Mouse (Mus musculus): ENCODE data around the gene Ctsc. TPM values are rescaled to one million over a fixed set of nuclear protein-coding genes. Genes with fewer than 3 reads are reported as not detected.
A peak's percentile ranks its signal among the peaks of the same experiment; 100 is the strongest.

Gene Ctsc
- polyA plus RNA-seq, 1 experiment from 2014 or later: 36.2 TPM

DNA sequence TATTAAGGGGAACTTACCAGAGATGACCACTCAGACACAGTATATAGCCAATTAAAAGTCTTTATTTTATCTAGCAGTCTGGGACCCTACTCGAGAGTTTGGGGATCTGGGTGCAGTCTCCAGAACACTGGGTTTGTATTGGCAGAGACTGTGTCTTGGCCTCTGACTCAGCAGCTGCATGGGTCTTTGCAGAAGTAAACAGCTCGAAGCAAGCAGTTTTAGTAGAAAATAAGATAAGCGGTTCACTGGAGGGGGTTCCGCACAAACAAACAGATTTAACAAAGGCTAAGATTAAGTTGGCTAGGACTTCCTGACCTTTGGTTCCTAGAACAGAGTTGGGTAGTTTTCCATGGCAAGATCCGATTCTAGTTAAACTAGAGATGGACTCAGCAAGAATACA, 13.0 kb upstream of the Ctsc start:
- Histone ChIP-seq H3K4me3 (replicated peaks) (no peak overlapping the region), H3K36me3 (no peaks in the 10 kb centered on the region), H3K4me2 (no peak overlapping the region), H3K27ac (no peak overlapping the region), H3K4me1 (no peaks in the 10 kb centered on the region), H3K9ac (no peak overlapping the region), H3K9me3 (replicated peaks) (no peaks in the 10 kb centered on the region; the same call in 1 of the 2 replicates), H3K27me3 (no peaks in the 10 kb centered on the region)
- no peak for ATAC-seq (replicated peaks; ENCODE audit: low FRiP score)
- 77% methylated on average over 5 of the region's 5 CpGs for WGBS

DNA sequence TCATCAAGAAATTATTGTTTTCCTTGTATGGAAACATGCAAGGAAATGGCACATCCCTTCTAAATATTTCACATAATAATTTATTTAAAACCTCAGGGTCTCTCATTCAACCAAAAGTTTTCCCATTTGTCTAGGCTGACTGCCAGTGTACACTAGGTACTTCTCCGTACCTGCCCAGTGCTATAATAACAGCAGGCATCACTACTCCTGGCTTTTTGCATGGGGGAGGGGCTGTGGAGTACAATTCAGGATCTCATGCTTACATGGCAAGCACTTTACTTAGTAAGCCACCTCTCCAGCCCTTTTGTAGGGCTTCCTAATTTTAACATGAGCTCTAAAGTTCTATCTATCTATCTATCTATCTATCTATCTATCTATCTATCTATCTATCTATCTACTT, 8.0 kb upstream of the Ctsc start:
- 66% methylated on average over 1 of the region's 1 CpGs for WGBS
- ATAC-seq (replicated peaks; ENCODE audit: low FRiP score): no peak
- no peaks in the 10 kb centered on the region for H3K27me3 ChIP-seq
- no peaks in the 10 kb centered on the region for H3K36me3 ChIP-seq
- peaks cover 4% of the 10 kb centered on the region; the same call in 1 of the 2 replicates for H3K4me1 ChIP-seq
- H3K4me3 ChIP-seq (replicated peaks): no peak overlapping the region
- no peak overlapping the region for H3K27ac ChIP-seq
- H3K9ac ChIP-seq: no peak overlapping the region
- H3K4me2 ChIP-seq: no peak overlapping the region
- no peaks in the 10 kb centered on the region for H3K9me3 ChIP-seq (replicated peaks)

DNA sequence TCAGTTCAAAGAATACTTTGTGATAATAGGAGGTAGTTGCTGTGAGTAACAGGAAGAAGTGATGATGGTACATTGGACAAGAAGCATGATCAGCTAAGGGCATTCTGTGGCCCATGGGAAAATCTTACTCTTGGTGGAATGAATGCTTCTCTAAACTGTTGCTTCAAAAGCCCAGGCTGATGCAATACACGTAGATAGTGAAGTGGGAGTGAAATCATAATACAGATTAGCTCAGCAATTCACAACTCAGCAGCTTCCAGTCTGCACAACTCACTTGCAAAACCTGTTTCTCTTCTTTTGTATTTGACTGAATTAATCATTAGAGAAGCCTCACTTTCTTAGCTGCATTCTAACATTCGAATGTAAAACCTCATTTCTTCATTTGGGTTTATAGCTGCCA, 6.4 kb upstream of the Ctsc start:
- H3K27ac ChIP-seq: no peak overlapping the region
- H3K36me3 ChIP-seq: no peaks in the 10 kb centered on the region
- H3K4me1 ChIP-seq: peaks cover 4% of the 10 kb centered on the region; the same call in 1 of the 2 replicates
- H3K9me3 ChIP-seq (replicated peaks): no peaks in the 10 kb centered on the region
- H3K9ac ChIP-seq: no peak overlapping the region
- H3K4me2 ChIP-seq: no peak overlapping the region
- H3K27me3 ChIP-seq: no peaks in the 10 kb centered on the region
- no peak for ATAC-seq (replicated peaks; ENCODE audit: low FRiP score)
- WGBS: 41% methylated on average over 2 of the region's 2 CpGs
- H3K4me3 ChIP-seq (replicated peaks): no peak overlapping the region

DNA sequence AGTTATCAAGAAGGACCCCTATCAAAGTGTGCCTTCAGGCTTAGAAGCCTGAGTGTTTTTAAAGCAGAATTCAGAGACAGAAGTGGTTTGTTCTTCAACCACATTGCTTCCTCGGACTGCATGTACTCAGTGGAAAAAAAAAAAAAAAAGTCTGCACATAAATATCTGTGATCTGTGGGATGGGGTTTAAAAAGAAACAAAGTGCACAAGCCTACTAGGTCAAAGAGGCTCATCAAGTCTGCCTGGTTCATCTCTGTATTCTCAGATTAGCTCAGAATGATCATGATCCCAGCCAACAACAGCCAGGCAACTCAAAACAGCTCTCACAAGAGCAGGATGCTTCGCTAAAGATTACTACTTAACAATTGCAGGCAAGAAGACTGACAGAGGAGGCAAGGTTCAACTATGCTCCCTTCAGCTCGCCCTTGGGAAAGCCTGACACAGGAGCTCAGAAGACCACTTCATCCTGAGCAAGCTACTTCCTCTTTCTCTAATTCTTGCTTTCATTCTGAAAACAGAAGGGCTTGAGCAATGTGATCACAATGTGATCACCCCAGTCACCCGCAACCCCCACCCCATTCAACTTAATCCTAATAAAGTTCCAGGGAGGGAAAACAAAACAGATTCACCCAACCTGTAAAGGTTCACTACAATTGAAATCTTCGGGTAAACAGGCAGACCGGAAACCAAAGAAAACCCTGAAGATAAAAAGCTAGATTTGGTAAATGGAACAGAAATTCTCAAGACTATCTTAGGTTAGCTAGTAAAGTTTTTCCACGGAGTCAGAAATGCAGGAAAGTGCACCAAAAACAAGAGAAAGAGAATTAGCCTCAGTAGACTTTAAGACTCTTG, 745 bp upstream of the Ctsc start:
- no peaks in the 10 kb centered on the region for H3K9me3 ChIP-seq (replicated peaks)
- H3K4me3 ChIP-seq (replicated peaks): peak overlapping the region; percentile 51
- peaks cover 7% of the 10 kb centered on the region; the same call in 1 of the 2 replicates for H3K4me1 ChIP-seq
- H3K27me3 ChIP-seq: no peaks in the 10 kb centered on the region
- no peak for ATAC-seq (replicated peaks; ENCODE audit: low FRiP score)
- 0 out of 2 replicates have a peak, but pooled peaks cover 3% of the 10 kb centered on the region for H3K36me3 ChIP-seq
- no peak overlapping the region for H3K27ac ChIP-seq
- WGBS: 44% methylated on average over 7 of the region's 7 CpGs
- H3K4me2 ChIP-seq: peak overlapping the region; percentile 88
- no peak overlapping the region for H3K9ac ChIP-seq

DNA sequence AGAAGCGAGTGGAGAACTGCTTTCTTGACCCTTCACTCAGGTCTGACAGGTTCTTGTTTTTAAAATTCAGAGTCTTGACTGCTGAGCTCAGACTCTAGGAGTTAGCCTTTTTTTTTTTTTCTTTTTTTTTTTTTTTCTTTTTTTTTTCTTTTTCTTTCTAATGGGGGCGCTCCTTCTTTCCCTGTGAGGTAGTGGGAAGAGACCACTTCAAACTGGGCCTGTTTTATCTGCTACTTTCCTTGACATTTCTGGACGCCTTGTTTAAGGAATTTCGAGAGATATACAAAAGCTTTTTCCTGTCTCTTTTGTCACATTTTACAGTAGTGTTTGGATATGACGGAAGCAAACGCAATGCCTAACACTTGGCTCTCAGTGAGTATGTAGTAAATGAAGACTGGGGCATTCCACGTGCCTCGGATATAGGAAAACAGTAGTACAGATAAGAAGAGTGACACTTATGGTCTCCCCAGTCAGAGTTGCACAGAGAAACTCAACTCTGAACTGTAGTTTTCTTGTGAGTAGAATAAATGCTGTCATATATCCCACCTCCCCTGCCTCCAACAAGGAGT, 827 bp downstream of the Ctsc start:
- H3K4me3 ChIP-seq (replicated peaks): peak overlapping the region; percentile 51
- 0 out of 2 replicates have a peak overlapping the region, but pooled peaks have one; percentile 30 for H3K27ac ChIP-seq
- H3K4me2 ChIP-seq: peak overlapping the region; percentile 88
- H3K9me3 ChIP-seq (replicated peaks): no peaks in the 10 kb centered on the region
- H3K9ac ChIP-seq: no peak overlapping the region
- H3K36me3 ChIP-seq: 0 out of 2 replicates have a peak, but pooled peaks cover 3% of the 10 kb centered on the region
- H3K27me3 ChIP-seq: no peaks in the 10 kb centered on the region
- 33% methylated on average over 8 of the region's 8 CpGs for WGBS
- H3K4me1 ChIP-seq: peaks cover 7% of the 10 kb centered on the region; the same call in 1 of the 2 replicates
- ATAC-seq (replicated peaks; ENCODE audit: low FRiP score): no peak

DNA sequence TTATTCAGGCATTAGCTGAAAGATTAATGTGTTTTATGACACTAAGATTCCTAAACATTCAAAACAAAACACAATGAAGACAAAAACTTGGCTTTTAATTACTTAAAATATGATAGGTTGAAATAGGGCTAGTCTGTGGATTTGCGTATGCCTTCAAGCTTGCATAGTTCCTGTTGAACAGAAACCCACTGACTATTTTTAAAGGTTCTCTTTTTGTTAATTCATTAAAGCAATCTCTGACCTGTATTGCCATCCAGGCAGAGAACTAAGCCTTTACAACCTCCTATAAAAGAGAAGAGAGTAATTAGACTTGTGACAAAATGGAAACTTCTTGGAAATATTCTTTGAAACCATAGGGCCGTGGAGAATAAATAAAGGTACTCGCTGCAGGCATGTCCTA, 7.4 kb downstream of the Ctsc start:
- Histone ChIP-seq H3K9me3 (replicated peaks) (no peaks in the 10 kb centered on the region), H3K36me3 (0 out of 2 replicates have a peak, but pooled peaks cover 3% of the 10 kb centered on the region), H3K27ac (no peak overlapping the region), H3K4me3 (replicated peaks) (no peak overlapping the region), H3K4me2 (no peak overlapping the region), H3K27me3 (no peaks in the 10 kb centered on the region), H3K4me1 (no peaks in the 10 kb centered on the region), H3K9ac (no peak overlapping the region)
- no peak for ATAC-seq (replicated peaks; ENCODE audit: low FRiP score)
- 81% methylated on average over 3 of the region's 3 CpGs for WGBS

DNA sequence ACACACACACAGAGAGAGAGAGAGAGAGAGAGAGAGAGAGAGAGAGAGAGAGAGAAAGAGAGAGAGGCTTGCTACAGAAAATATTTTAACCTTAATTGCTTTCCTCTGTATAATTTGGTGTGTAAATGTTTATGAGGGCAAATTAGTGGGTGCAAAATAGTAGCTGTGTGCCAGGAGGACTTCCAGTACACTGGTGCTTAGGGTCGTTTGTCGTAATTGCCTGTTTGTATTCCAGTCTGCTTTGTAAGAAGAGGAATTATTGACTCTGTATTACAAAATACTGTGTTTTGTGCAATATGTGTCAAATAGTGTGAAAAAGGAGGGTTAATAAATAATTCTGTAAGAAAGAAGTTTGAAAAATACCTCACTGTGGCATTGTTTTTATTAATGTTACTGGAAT, 13.2 kb downstream of the Ctsc start:
- no peak for ATAC-seq (replicated peaks; ENCODE audit: low FRiP score)
- H3K36me3 ChIP-seq: no peaks in the 10 kb centered on the region
- H3K4me1 ChIP-seq: no peaks in the 10 kb centered on the region
- H3K9me3 ChIP-seq (replicated peaks): no peaks in the 10 kb centered on the region
- no peak overlapping the region for H3K27ac ChIP-seq
- no peak overlapping the region for H3K9ac ChIP-seq
- H3K27me3 ChIP-seq: no peaks in the 10 kb centered on the region
- no peak overlapping the region for H3K4me2 ChIP-seq
- WGBS: 61% methylated on average over 2 of the region's 2 CpGs
- H3K4me3 ChIP-seq (replicated peaks): no peak overlapping the region

DNA sequence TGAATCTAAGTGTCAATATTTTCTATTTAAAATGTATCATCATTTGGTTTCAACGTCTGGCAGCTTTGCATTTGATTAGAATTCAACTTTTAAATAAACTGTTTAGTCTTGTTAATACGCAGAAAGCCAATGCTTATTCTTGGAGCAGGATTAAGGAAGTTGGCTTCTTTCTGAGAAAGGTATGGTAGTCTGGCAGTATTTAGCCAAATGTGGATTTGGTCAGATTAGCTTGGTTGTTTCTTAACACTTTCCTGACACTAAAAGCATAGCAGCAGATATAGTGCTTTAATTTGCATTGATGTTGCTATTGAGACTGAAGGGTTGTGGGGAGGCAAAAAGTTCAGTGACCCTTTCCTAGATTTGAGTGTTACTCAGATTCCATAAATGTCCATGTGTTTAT, 14.2 kb downstream of the Ctsc start:
- no peak for ATAC-seq (replicated peaks; ENCODE audit: low FRiP score)
- no peak overlapping the region for H3K4me2 ChIP-seq
- no peak overlapping the region for H3K4me3 ChIP-seq (replicated peaks)
- H3K36me3 ChIP-seq: no peaks in the 10 kb centered on the region
- H3K9me3 ChIP-seq (replicated peaks): no peaks in the 10 kb centered on the region
- 91% methylated on average over 2 of the region's 2 CpGs for WGBS
- no peaks in the 10 kb centered on the region for H3K4me1 ChIP-seq
- no peak overlapping the region for H3K27ac ChIP-seq
- H3K27me3 ChIP-seq: no peaks in the 10 kb centered on the region
- no peak overlapping the region for H3K9ac ChIP-seq

DNA sequence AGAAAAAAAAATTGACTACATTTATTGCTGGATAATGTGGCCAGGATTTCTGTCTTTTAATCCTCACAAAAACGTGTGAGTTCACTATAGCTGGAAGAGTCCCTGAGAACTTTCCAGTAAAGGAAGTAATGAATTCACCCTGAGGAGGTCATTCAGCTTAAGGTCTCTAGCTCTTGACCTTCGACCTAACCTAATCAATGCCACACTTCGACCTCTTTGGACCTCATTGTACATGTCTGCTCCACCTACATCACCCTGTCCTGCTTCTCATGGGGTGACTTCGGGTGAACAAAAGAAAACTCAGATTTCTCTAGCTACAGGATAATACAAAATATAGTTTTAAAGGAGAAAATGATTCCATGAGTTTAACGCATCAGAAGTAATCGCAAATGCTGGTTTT, 16.0 kb downstream of the Ctsc start:
- Histone ChIP-seq H3K27me3 (no peaks in the 10 kb centered on the region), H3K36me3 (no peaks in the 10 kb centered on the region), H3K4me3 (replicated peaks) (no peak overlapping the region), H3K9ac (no peak overlapping the region), H3K27ac (no peak overlapping the region), H3K9me3 (replicated peaks) (no peaks in the 10 kb centered on the region), H3K4me1 (no peaks in the 10 kb centered on the region), H3K4me2 (no peak overlapping the region)
- 69% methylated on average over 6 of the region's 6 CpGs for WGBS
- ATAC-seq (replicated peaks; ENCODE audit: low FRiP score): no peak

DNA sequence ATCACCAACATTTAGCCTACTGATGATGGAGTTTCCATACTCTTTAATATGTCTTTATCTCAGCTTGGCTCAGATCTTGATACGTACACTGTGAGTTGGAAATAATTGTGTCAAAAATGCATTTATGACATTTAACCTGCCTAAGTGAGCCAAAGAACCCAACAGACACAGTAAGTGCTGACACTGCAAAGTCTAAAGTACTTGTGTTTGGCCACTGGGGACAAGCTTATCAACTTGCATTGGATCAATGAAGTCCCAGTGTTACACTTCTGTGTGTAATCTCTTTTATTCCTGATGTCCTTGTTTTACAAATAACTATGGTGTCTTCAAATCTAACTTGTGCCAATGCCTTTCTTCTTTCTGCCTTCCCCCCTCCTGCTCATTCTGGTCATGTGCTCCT, 18.1 kb downstream of the Ctsc start:
- no peak for ATAC-seq (replicated peaks; ENCODE audit: low FRiP score)
- H3K9ac ChIP-seq: no peak overlapping the region
- H3K27ac ChIP-seq: no peak overlapping the region
- H3K4me1 ChIP-seq: no peaks in the 10 kb centered on the region
- H3K36me3 ChIP-seq: 0 out of 2 replicates have a peak, but pooled peaks cover 3% of the 10 kb centered on the region
- no peak overlapping the region for H3K4me2 ChIP-seq
- WGBS: 82% methylated on average over 1 of the region's 1 CpGs
- H3K9me3 ChIP-seq (replicated peaks): no peaks in the 10 kb centered on the region
- H3K27me3 ChIP-seq: no peaks in the 10 kb centered on the region
- no peak overlapping the region for H3K4me3 ChIP-seq (replicated peaks)

DNA sequence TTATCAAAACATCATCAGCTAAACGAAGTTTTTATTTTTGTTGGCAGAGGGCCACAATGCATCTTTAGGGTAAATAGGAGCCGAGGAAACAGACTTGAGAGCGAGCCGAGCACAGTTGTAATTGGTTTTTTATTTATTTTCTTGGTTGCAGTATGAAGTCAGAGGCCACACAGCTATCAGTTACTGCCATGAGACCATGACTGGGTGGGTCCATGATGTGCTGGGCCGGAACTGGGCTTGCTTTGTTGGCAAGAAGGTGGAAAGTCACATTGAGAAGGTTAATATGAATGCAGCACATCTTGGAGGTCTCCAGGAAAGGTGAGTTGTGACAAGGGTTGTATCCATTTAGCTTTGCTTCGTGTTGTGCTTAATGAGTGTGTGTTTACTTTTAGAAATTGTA, 19.0 kb downstream of the Ctsc start:
- no peaks in the 10 kb centered on the region for H3K27me3 ChIP-seq
- H3K9me3 ChIP-seq (replicated peaks): no peaks in the 10 kb centered on the region
- 0 out of 2 replicates have a peak, but pooled peaks cover 3% of the 10 kb centered on the region for H3K36me3 ChIP-seq
- H3K9ac ChIP-seq: no peak overlapping the region
- H3K4me3 ChIP-seq (replicated peaks): no peak overlapping the region
- H3K4me1 ChIP-seq: no peaks in the 10 kb centered on the region
- no peak for ATAC-seq (replicated peaks; ENCODE audit: low FRiP score)
- 54% methylated on average over 6 of the region's 6 CpGs for WGBS
- H3K4me2 ChIP-seq: no peak overlapping the region
- H3K27ac ChIP-seq: no peak overlapping the region

DNA sequence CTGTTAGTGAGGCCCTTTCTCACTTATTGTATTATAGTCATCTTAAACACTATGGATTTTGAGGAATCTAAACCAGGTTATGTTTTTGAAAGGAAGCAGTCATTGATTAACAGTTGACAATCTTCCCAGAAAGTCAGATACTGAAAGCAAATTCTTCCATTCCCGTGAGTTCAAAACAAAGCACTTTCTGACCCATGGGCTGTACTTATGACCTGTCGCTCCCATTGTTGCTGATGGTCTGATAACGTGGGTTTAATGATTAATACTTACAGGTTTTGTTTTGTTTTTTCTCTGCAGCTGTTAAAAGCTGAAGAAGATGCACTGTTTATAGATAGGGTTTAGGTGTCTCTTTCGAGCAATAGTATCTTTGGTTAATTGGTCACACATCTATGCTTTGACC, 27.9 kb downstream of the Ctsc start:
- WGBS: 71% methylated on average over 4 of the region's 4 CpGs
- no peak for ATAC-seq (replicated peaks; ENCODE audit: low FRiP score)

More for the DNA sequence above, 27.9 kb downstream of the Ctsc start:
- Histone ChIP-seq H3K9ac (no peak overlapping the region), H3K4me3 (replicated peaks) (no peak overlapping the region), H3K27ac (no peak overlapping the region), H3K9me3 (replicated peaks) (no peaks in the 10 kb centered on the region), H3K36me3 (no peaks in the 10 kb centered on the region), H3K4me1 (no peaks in the 10 kb centered on the region), H3K4me2 (no peak overlapping the region), H3K27me3 (no peaks in the 10 kb centered on the region)

All from kidney, embryonic 15.5 days (tissue).